Mouse (Mus musculus) heart, embryonic 14.5 days (tissue): Measurements from ENCODE around the gene Synpo2l. TPM values are rescaled to one million over a fixed set of nuclear protein-coding genes. Genes with fewer than 3 reads are reported as not detected.

Experiments used
- ATAC-seq: fragments of 200-750 bp; cut with Nextera tagmentation; 2 replicates; pipeline ENCODE4 v1.8.0; 2017; ENCODE audit warnings: low read depth, moderate TSS enrichment; ENCODE audit not compliant: insufficient number of reproducible peaks, insufficient read depth, low FRiP score
- H3K27ac ChIP-seq, 2 experiments: fragments of 200-500 bp in 1 of 2; fragments of 300-500 bp in 1 of 2; sonication (generic) in 1 of 2; replicated peaks in 1 of 2; 2 replicates each; pipeline ENCODE4 v1.5.1; 2012 to 2014; ENCODE audit warnings: low read depth in 2 of 2, low read length in 2 of 2, control low read depth in 1 of 2, mild to moderate bottlenecking in 1 of 2, mixed read lengths in 1 of 2; ENCODE audit not compliant: control insufficient read depth in 1 of 2, insufficient read depth in 1 of 2
- H3K27me3 ChIP-seq: fragments of 300-500 bp; sonication (generic); 2 replicates; pipeline ENCODE4 v1.6.1; 2014; ENCODE audit warnings: mild to moderate bottlenecking, low read length, control low read depth; ENCODE audit not compliant: control insufficient read depth, insufficient read depth
- H3K36me3 ChIP-seq: fragments of 300-500 bp; sonication (generic); 2 replicates; pipeline ENCODE4 v1.6.1; 2014; ENCODE audit warnings: mild to moderate bottlenecking, control low read depth, low read length, mixed read lengths; ENCODE audit not compliant: control insufficient read depth, insufficient read depth
- H3K4me1 ChIP-seq, 2 experiments: fragments of 200-500 bp in 1 of 2; fragments of 300-500 bp in 1 of 2; sonication (generic) in 1 of 2; 2 replicates each; pipeline ENCODE4 v1.6.1; 2012 to 2014; ENCODE audit warnings: low read length in 2 of 2, control low read depth in 1 of 2, mixed read lengths in 1 of 2; ENCODE audit not compliant: control insufficient read depth in 2 of 2, insufficient read depth in 2 of 2
- H3K4me2 ChIP-seq: fragments of 300-500 bp; sonication (generic); 2 replicates; pipeline ENCODE4 v1.6.1; 2014; ENCODE audit warnings: mild to moderate bottlenecking, low read length
- H3K4me3 ChIP-seq, 2 experiments: fragments of 200-500 bp in 1 of 2; fragments of 300-500 bp in 1 of 2; sonication (generic) in 1 of 2; 2 replicates each; pipeline ENCODE4 v1.5.1; 2012 to 2014; ENCODE audit warnings: low read length in 2 of 2, mild to moderate bottlenecking in 2 of 2, control low read depth in 1 of 2, low read depth in 1 of 2, moderate library complexity in 1 of 2; ENCODE audit not compliant: control insufficient read depth in 1 of 2, insufficient read depth in 1 of 2
- H3K9ac ChIP-seq: fragments of 300-500 bp; sonication (generic); 2 replicates; pipeline ENCODE4 v1.6.1; 2014; ENCODE audit warnings: mild to moderate bottlenecking, low read length
- H3K9me3 ChIP-seq: fragments of 300-500 bp; sonication (generic); 2 replicates; pipeline ENCODE4 v1.6.1; 2016; ENCODE audit warnings: low read length, control low read depth; ENCODE audit not compliant: control insufficient read depth
- WGBS: fragments of 180-500 bp; shearing (Covaris S2); extraction: QIAGEN DNeasy Blood & Tissue Kit; methylation state at CpG from one replicate; pipeline ENCODE4 v1.1.7; 2014; 5-methylcytosine and 5-hydroxymethylcytosine counted together
- polyA plus RNA-seq: library from polyadenylated mRNA; unstranded; fragments of >200 nt; fragmentation: Nextera tagmentation; extraction: Ambion mirVana; gene quantifications from 2 replicates; pipeline ENCODE4 v1.2.1, GENCODE M21; 2014

The Synpo2l gene
- polyA plus RNA-seq, 1 experiment from 2014 or later = 172 TPM

DNA sequence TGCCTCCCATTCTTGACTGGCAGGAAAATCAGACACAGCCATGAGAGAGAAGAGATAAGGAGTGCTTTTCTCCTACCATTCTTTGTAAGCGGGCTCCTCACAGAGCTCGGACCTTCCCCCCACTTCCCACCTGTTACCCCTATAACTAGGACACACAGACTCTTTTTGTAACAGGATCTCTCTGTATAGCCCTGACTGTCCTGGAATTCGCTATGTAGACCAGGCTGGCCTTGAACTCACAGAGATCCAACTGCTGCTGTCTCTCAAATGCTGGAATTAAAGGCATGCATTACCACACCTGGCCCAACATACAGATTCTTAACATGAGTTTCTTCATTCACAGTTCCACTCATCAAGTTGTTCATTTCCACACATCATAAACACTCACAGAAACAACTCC, 5.4 kb downstream of the Synpo2l start:
- no peaks in the 10 kb centered on the region for H3K27me3 ChIP-seq
- no peak for ATAC-seq
- no peaks in the 10 kb centered on the region for H3K9me3 ChIP-seq
- peak overlapping the region; percentile 98 to 99 for H3K27ac ChIP-seq
- peak overlapping the region; percentile 91 for H3K4me2 ChIP-seq
- peak overlapping the region; percentile 58 to 67 for H3K4me3 ChIP-seq
- H3K4me1 ChIP-seq = peaks cover 19 to 41% of the 10 kb centered on the region in 2 experiments
- 27% methylated on average over 3 of the region's 3 CpGs for WGBS
- peak overlapping the region; percentile 92 for H3K9ac ChIP-seq
- H3K36me3 ChIP-seq = peaks cover 27% of the 10 kb centered on the region

DNA sequence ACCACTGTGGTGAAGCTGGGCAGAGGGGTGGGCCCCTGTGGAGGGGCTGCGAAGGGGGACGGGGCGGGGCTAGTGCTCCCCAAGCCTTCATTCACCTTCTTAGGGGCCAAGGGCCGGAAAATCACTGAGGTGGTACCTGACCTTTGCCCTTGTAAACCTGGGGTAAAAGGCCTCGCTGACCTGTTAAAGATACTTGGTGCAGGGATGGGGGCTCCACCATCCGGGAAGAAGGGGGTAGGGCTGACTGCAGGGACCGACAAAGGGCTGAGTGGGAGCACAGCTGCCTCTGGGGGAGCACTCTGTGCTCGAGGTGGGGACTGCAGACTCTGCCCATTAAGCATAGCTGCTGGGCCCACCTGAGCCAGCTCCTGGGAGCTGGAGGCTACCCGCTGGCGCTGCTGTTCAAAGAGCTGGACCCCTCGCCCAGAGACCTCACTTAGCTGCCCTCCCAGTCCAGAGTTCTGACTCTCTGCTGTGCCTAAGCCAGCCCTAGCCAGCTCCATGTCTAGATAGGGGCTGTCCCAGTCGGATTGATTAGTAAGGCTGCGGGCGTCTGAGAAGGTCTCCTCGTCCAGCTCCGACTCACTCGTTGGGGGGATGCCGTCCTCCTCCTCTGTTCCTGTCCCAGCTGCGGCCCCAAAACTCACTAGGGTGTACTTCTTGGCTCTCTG, 6.4 kb downstream of the Synpo2l start:
- H3K9me3 ChIP-seq = no peaks in the 10 kb centered on the region
- peak overlapping the region; percentile 91 for H3K4me2 ChIP-seq
- H3K27ac ChIP-seq = peak overlapping the region; percentile 98 to 99
- peaks cover 19 to 33% of the 10 kb centered on the region in 2 experiments for H3K4me1 ChIP-seq
- H3K4me3 ChIP-seq = peak overlapping the region; percentile 58 to 67
- ATAC-seq = no peak
- peak overlapping the region; percentile 92 for H3K9ac ChIP-seq
- peaks cover 27% of the 10 kb centered on the region for H3K36me3 ChIP-seq
- 6% methylated on average over 19 of the region's 19 CpGs for WGBS
- H3K27me3 ChIP-seq = no peaks in the 10 kb centered on the region

DNA sequence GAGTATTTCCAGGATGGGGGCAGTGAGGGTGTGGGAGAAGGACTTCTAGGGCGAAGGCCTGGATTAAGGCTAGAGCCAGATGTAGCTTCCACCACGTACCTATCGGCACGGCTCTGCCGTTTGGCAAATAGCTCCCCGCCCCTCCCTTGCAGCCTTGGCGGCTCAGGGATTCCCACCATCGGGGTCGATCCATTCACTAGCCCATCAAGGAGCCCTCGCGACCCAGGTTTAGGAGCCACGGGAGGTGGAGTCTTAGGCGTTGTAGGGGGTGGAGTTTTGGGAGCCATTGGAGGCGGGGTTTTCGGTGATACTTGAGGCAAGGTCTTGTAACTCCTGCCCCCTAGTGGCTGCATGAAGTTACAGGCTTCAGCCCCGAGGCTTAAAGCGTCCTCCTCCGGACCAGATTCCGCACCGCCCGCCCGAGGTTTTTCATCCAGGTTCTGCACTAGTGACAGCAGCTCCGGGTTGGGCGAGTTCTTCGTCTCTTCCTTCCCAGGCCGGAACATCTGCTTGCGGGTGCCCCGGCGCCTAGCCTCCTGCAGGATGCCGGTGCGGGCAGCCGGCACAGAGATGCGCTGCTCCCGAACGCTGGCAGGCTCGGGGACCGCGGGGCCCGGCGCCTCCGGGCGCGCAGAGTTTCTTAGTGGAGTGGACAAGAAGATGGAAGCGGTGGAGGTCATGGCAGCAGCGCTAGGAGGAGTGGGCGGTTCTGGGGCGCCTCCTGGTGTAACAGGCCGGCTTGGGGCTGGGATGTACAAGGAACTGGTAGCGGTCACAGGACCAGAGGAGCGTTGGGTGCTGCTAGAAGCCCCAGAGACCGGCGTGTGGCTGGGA, 7.1 kb downstream of the Synpo2l start:
- ATAC-seq = peak; percentile 41
- no peaks in the 10 kb centered on the region for H3K27me3 ChIP-seq
- 1% methylated on average over 52 of the region's 52 CpGs for WGBS
- H3K4me2 ChIP-seq = peak overlapping the region; percentile 91
- peak overlapping the region; percentile 98 to 99 for H3K27ac ChIP-seq
- H3K4me1 ChIP-seq = peaks cover 16 to 33% of the 10 kb centered on the region in 2 experiments
- peak overlapping the region; percentile 58 to 67 for H3K4me3 ChIP-seq
- no peaks in the 10 kb centered on the region for H3K9me3 ChIP-seq
- peak overlapping the region; percentile 92 for H3K9ac ChIP-seq
- peaks cover 27% of the 10 kb centered on the region for H3K36me3 ChIP-seq

DNA sequence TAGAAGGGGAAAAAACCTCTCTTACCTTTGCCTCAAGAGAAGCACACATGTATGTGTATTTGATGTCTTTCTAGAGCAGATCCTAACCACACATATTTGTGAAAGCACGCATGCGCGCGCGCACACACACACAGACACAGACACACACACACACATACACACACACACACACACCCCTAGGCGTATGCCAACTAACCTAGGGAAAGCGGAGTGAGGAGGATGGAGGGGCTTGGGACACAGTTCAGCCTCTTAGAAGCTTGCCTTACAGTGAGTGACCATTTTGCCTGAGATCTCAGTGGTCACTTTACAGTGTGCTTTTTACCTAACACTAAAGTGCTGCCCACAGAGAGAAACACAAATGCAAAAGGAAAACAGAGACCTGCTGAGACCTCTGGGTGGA, 8.5 kb downstream of the Synpo2l start:
- Histone ChIP-seq H3K4me2 (peak overlapping the region; percentile 91; the same call in 1 of the 2 replicates), H3K9ac (peak overlapping the region; percentile 92), H3K4me1 (peaks cover 14 to 27% of the 10 kb centered on the region in 2 experiments), H3K27me3 (no peaks in the 10 kb centered on the region), H3K9me3 (no peaks in the 10 kb centered on the region), H3K36me3 (peaks cover 25% of the 10 kb centered on the region), H3K27ac (peak overlapping the region in 1 of 2 experiments; percentile 99; a peak in 2 of 4 replicates), H3K4me3 (no peak overlapping the region)
- ATAC-seq = no peak
- WGBS = 91% methylated on average over 7 of the region's 7 CpGs

- H3K9ac ChIP-seq = no peak overlapping the region
- 63% methylated on average over 6 of the region's 6 CpGs for WGBS
Observed at GRCm38 (mm10) chr14:20658902-20659301, 9.3 kb downstream of the Synpo2l start.

GRCm38 (mm10) chr14:20658326-20658725, 9.8 kb downstream of the Synpo2l start:
- Histone ChIP-seq H3K4me1 (peaks cover 14 to 27% of the 10 kb centered on the region in 2 experiments), H3K4me3 (no peak overlapping the region), H3K27ac (peak overlapping the region in 1 of 2 experiments; percentile 57; a peak in 2 of 4 replicates), H3K27me3 (no peaks in the 10 kb centered on the region), H3K9me3 (no peaks in the 10 kb centered on the region), H3K4me2 (no peak overlapping the region), H3K9ac (no peak overlapping the region; the same call in 1 of the 2 replicates), H3K36me3 (peaks cover 25% of the 10 kb centered on the region)
- ATAC-seq = no peak

More at GRCm38 (mm10) chr14:20658902-20659301, 9.3 kb downstream of the Synpo2l start:
- H3K4me2 ChIP-seq = no peak overlapping the region
- H3K9me3 ChIP-seq = no peaks in the 10 kb centered on the region
- H3K4me3 ChIP-seq = no peak overlapping the region
- no peak for ATAC-seq
- peak overlapping the region in 1 of 2 experiments; percentile 57; a peak in 2 of 4 replicates for H3K27ac ChIP-seq
- H3K27me3 ChIP-seq = no peaks in the 10 kb centered on the region
- H3K36me3 ChIP-seq = peaks cover 25% of the 10 kb centered on the region
- peaks cover 14 to 27% of the 10 kb centered on the region in 2 experiments for H3K4me1 ChIP-seq

GRCm38 (mm10) chr14:20656361-20656760, 11.8 kb downstream of the Synpo2l start, which contains the start of gene Myoz1:
Gene Myoz1, minus strand, starts transcription at chr14:20656540.
- Histone ChIP-seq H3K9me3 (no peaks in the 10 kb centered on the region), H3K27me3 (no peaks in the 10 kb centered on the region), H3K36me3 (peaks cover 15% of the 10 kb centered on the region), H3K4me1 (peaks cover 19 to 29% of the 10 kb centered on the region in 2 experiments), H3K27ac (peak within 1 kb of the TSS; percentile 15 to 52), H3K4me3 (peak within 1 kb of the TSS; percentile 25 to 26), H3K4me2 (peak within 1 kb of the TSS; percentile 59), H3K9ac (peak within 1 kb of the TSS; percentile 60)
- ATAC-seq = no peak
- 19% methylated on average over 11 of the region's 11 CpGs for WGBS
